Mouse (Mus musculus): ENCODE data around the gene Pink1. TPM values are rescaled to one million over a fixed set of nuclear protein-coding genes. Genes with fewer than 3 reads are reported as not detected.

Gene Pink1
- polyA plus RNA-seq, 1 experiment = 134 TPM

- no peak for TF ChIP-seq CTCF (IDR thresholded peaks at IDR 0.05; ENCODE audit: control insufficient read depth, insufficient read depth, insufficient replicate concordance, low read depth, low read length)
- TF ChIP-seq POLR2A (IDR thresholded peaks at IDR 0.05; ENCODE audit: control insufficient read depth, low read depth, low read length) = no peak
Observed at GRCm38 (mm10) chr4:138322692-138323091, 3.4 kb downstream of the Pink1 start.

GRCm38 (mm10) chr4:138321488-138321887, 4.6 kb downstream of the Pink1 start:
- Histone ChIP-seq H3K4me1 (ENCODE audit: control insufficient read depth, insufficient read depth, low read length) (peaks cover 2% of the 10 kb centered on the region), H3K36me3 (ENCODE audit: control insufficient read depth, insufficient read depth, low read length) (peaks cover 2% of the 10 kb centered on the region; the same call in 1 of the 2 replicates), H3K27ac (ENCODE audit: control insufficient read depth, insufficient read depth, low read depth, low read length) (no peak overlapping the region), H3K27me3 (ENCODE audit: control insufficient read depth, insufficient read depth, low read length) (no peaks in the 10 kb centered on the region), H3K4me3 (ENCODE audit: control insufficient read depth, low read depth, low read length) (no peak overlapping the region)
- TF ChIP-seq CTCF (IDR thresholded peaks at IDR 0.05; ENCODE audit: control insufficient read depth, insufficient read depth, insufficient replicate concordance, low read depth, low read length) (no peak), POLR2A (IDR thresholded peaks at IDR 0.05; ENCODE audit: control insufficient read depth, low read depth, low read length) (no peak)

More at GRCm38 (mm10) chr4:138322692-138323091, 3.4 kb downstream of the Pink1 start:
- peaks cover 2% of the 10 kb centered on the region for H3K4me1 ChIP-seq (ENCODE audit: control insufficient read depth, insufficient read depth, low read length)
- H3K36me3 ChIP-seq (ENCODE audit: control insufficient read depth, insufficient read depth, low read length) = no peaks in the 10 kb centered on the region
- no peak overlapping the region for H3K4me3 ChIP-seq (ENCODE audit: control insufficient read depth, low read depth, low read length)
- no peaks in the 10 kb centered on the region for H3K27me3 ChIP-seq (ENCODE audit: control insufficient read depth, insufficient read depth, low read length)
- H3K27ac ChIP-seq (ENCODE audit: control insufficient read depth, insufficient read depth, low read depth, low read length) = no peak overlapping the region

- TF ChIP-seq CTCF (IDR thresholded peaks at IDR 0.05; ENCODE audit: control insufficient read depth, insufficient read depth, insufficient replicate concordance, low read depth, low read length) (no peak), POLR2A (IDR thresholded peaks at IDR 0.05; ENCODE audit: control insufficient read depth, low read depth, low read length) (no peak)
- Histone ChIP-seq H3K27ac (ENCODE audit: control insufficient read depth, insufficient read depth, low read depth, low read length) (no peak overlapping the region), H3K27me3 (ENCODE audit: control insufficient read depth, insufficient read depth, low read length) (no peaks in the 10 kb centered on the region), H3K4me3 (ENCODE audit: control insufficient read depth, low read depth, low read length) (no peak overlapping the region), H3K4me1 (ENCODE audit: control insufficient read depth, insufficient read depth, low read length) (peaks cover 2% of the 10 kb centered on the region), H3K36me3 (ENCODE audit: control insufficient read depth, insufficient read depth, low read length) (peaks cover 2% of the 10 kb centered on the region; the same call in 1 of the 2 replicates)
Observed at GRCm38 (mm10) chr4:138320711-138321110, 5.4 kb downstream of the Pink1 start.

GRCm38 (mm10) chr4:138319508-138319907, 6.6 kb downstream of the Pink1 start:
- Histone ChIP-seq H3K27me3 (ENCODE audit: control insufficient read depth, insufficient read depth, low read length) (no peaks in the 10 kb centered on the region), H3K27ac (ENCODE audit: control insufficient read depth, insufficient read depth, low read depth, low read length) (no peak overlapping the region), H3K36me3 (ENCODE audit: control insufficient read depth, insufficient read depth, low read length) (peaks cover 2% of the 10 kb centered on the region; the same call in 1 of the 2 replicates), H3K4me1 (ENCODE audit: control insufficient read depth, insufficient read depth, low read length) (no peaks in the 10 kb centered on the region; the same call in 1 of the 2 replicates), H3K4me3 (ENCODE audit: control insufficient read depth, low read depth, low read length) (no peak overlapping the region)
- no peak for TF ChIP-seq POLR2A (IDR thresholded peaks at IDR 0.05; ENCODE audit: control insufficient read depth, low read depth, low read length)
- TF ChIP-seq CTCF (IDR thresholded peaks at IDR 0.05; ENCODE audit: control insufficient read depth, insufficient read depth, insufficient replicate concordance, low read depth, low read length) = peak; percentile 100

GRCm38 (mm10) chr4:138318509-138319266, 7.4 kb downstream of the Pink1 start:
- Histone ChIP-seq H3K4me1 (ENCODE audit: control insufficient read depth, insufficient read depth, low read length) (no peaks in the 10 kb centered on the region; the same call in 1 of the 2 replicates), H3K36me3 (ENCODE audit: control insufficient read depth, insufficient read depth, low read length) (peaks cover 3% of the 10 kb centered on the region), H3K4me3 (ENCODE audit: control insufficient read depth, low read depth, low read length) (no peak overlapping the region), H3K27ac (ENCODE audit: control insufficient read depth, insufficient read depth, low read depth, low read length) (no peak overlapping the region), H3K27me3 (ENCODE audit: control insufficient read depth, insufficient read depth, low read length) (no peaks in the 10 kb centered on the region)
- TF ChIP-seq POLR2A (IDR thresholded peaks at IDR 0.05; ENCODE audit: control insufficient read depth, low read depth, low read length) (no peak), CTCF (IDR thresholded peaks at IDR 0.05; ENCODE audit: control insufficient read depth, insufficient read depth, insufficient replicate concordance, low read depth, low read length) (peak; percentile 73)

- H3K4me3 ChIP-seq (ENCODE audit: control insufficient read depth, low read depth, low read length) = no peak overlapping the region
- no peaks in the 10 kb centered on the region for H3K27me3 ChIP-seq (ENCODE audit: control insufficient read depth, insufficient read depth, low read length)
- H3K36me3 ChIP-seq (ENCODE audit: control insufficient read depth, insufficient read depth, low read length) = peaks cover 3% of the 10 kb centered on the region
- TF ChIP-seq POLR2A (IDR thresholded peaks at IDR 0.05; ENCODE audit: control insufficient read depth, low read depth, low read length) (no peak), CTCF (IDR thresholded peaks at IDR 0.05; ENCODE audit: control insufficient read depth, insufficient read depth, insufficient replicate concordance, low read depth, low read length) (peak; percentile 33; the same call in 1 of the 2 replicates)
- H3K27ac ChIP-seq (ENCODE audit: control insufficient read depth, insufficient read depth, low read depth, low read length) = no peak overlapping the region
- H3K4me1 ChIP-seq (ENCODE audit: control insufficient read depth, insufficient read depth, low read length) = no peaks in the 10 kb centered on the region
Observed at GRCm38 (mm10) chr4:138316369-138316768, 9.7 kb downstream of the Pink1 start.

GRCm38 (mm10) chr4:138315781-138316180, 10.3 kb downstream of the Pink1 start:
- Histone ChIP-seq H3K27me3 (ENCODE audit: control insufficient read depth, insufficient read depth, low read length) (no peaks in the 10 kb centered on the region), H3K4me1 (ENCODE audit: control insufficient read depth, insufficient read depth, low read length) (no peaks in the 10 kb centered on the region), H3K4me3 (ENCODE audit: control insufficient read depth, low read depth, low read length) (no peak overlapping the region), H3K27ac (ENCODE audit: control insufficient read depth, insufficient read depth, low read depth, low read length) (no peak overlapping the region), H3K36me3 (ENCODE audit: control insufficient read depth, insufficient read depth, low read length) (peaks cover 3% of the 10 kb centered on the region)
- TF ChIP-seq POLR2A (IDR thresholded peaks at IDR 0.05; ENCODE audit: control insufficient read depth, low read depth, low read length) (no peak), CTCF (IDR thresholded peaks at IDR 0.05; ENCODE audit: control insufficient read depth, insufficient read depth, insufficient replicate concordance, low read depth, low read length) (peak; percentile 32; the same call in 1 of the 2 replicates)

Measured in testis, adult 2 months (tissue).